Mouse (Mus musculus): Measurements from ENCODE around the gene Trit1. TPM values are rescaled to one million over a fixed set of nuclear protein-coding genes. Genes with fewer than 3 reads are reported as not detected.

The Trit1 gene
- total and polyA plus RNA-seq, 2 experiments from 2014 or later, result 16.2 to 17.3 TPM

DNA sequence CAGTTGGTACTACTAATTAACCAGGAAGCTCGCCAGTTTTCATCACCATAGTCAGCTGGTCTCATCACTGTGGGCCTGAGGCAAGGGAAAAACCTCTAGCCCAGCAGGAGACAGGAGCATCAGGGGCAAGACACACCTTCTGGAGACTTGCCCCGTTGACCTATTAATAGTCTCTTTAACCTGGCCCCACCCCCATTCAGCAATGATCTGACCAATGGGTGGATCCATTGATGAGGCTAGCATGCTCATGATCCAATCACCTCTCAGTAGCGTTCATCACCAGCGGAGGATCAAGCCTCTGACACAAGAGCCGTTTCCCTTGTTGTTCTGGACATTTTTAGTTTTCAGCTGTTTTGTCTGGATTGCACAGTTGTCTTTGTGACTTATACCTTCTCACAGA lies 76.2 kb downstream of the Trit1 start:
- no peak overlapping the region for H3K4me2 ChIP-seq (ENCODE audit: low read depth, low read length, poor library complexity, severe bottlenecking)
- no peaks in the 10 kb centered on the region for H3K4me1 ChIP-seq (ENCODE audit: insufficient read depth, low read length)
- H3K9me3 ChIP-seq (ENCODE audit: low read length), result no peaks in the 10 kb centered on the region
- H3K4me3 ChIP-seq (ENCODE audit: low read depth, low read length), result no peak overlapping the region
- ATAC-seq (ENCODE audit: low FRiP score) (no peak), DNase-seq (ENCODE audit: low spot score) (no peak)
- no peaks in the 10 kb centered on the region for H3K27me3 ChIP-seq (ENCODE audit: insufficient read depth, low read length)
- TF ChIP-seq CTCF (IDR thresholded peaks at IDR 0.05), result no peak
- H3K36me3 ChIP-seq (ENCODE audit: insufficient read depth, low read length), result no peaks in the 10 kb centered on the region
- no peak overlapping the region for H3K9ac ChIP-seq (replicated peaks; ENCODE audit: low read length, poor library complexity, severe bottlenecking)
- WGBS, result 71% methylated on average over 5 of the region's 5 CpGs
- H3K27ac ChIP-seq (ENCODE audit: low read depth, low read length), result no peak overlapping the region

DNA sequence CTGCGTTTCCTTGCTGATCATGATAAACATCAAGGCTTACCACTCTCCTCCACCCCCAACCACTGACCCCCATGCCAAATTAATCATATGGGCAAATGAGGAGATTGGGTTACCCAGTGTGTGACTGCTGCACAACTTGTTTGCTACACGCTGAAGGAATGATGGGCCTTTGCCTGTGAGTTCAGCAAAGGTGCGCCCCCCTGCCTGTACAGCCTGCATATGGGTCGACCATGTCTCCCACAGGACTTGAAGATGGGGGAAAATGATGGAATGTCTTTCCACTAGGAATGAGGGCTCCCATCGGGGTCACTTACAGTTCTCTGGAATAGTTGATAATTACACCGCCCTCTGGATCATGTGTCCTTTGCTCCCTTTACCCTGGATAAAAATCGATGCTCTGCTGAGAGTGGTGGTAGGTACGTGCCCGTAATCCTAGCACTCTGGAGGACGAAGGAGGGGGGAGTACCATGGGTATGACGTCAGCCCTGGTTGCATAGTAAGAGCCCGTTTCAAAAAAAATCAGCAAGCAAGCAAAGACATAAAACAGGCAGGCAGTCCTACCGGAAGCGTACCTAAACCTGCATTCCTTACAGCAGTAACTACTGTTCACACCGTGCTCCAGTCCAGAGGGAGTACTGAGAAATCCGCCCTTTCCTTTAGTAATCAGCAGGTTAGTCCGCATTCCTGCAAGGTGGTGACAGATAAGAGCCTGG lies 76.8 kb downstream of the Trit1 start:
- no peaks in the 10 kb centered on the region for H3K36me3 ChIP-seq (ENCODE audit: insufficient read depth, low read length)
- H3K27me3 ChIP-seq (ENCODE audit: insufficient read depth, low read length), result no peaks in the 10 kb centered on the region
- H3K4me1 ChIP-seq (ENCODE audit: insufficient read depth, low read length), result no peaks in the 10 kb centered on the region
- no peak overlapping the region for H3K27ac ChIP-seq (ENCODE audit: low read depth, low read length)
- H3K9me3 ChIP-seq (ENCODE audit: low read length), result no peaks in the 10 kb centered on the region
- H3K4me2 ChIP-seq (ENCODE audit: low read depth, low read length, poor library complexity, severe bottlenecking), result no peak overlapping the region
- DNase-seq (ENCODE audit: low spot score) (no peak), ATAC-seq (ENCODE audit: low FRiP score) (no peak)
- H3K4me3 ChIP-seq (ENCODE audit: low read depth, low read length), result no peak overlapping the region
- no peak for TF ChIP-seq CTCF (IDR thresholded peaks at IDR 0.05)
- no peak overlapping the region for H3K9ac ChIP-seq (replicated peaks; ENCODE audit: low read length, poor library complexity, severe bottlenecking)
- WGBS, result 67% methylated on average over 17 of the region's 17 CpGs

DNA sequence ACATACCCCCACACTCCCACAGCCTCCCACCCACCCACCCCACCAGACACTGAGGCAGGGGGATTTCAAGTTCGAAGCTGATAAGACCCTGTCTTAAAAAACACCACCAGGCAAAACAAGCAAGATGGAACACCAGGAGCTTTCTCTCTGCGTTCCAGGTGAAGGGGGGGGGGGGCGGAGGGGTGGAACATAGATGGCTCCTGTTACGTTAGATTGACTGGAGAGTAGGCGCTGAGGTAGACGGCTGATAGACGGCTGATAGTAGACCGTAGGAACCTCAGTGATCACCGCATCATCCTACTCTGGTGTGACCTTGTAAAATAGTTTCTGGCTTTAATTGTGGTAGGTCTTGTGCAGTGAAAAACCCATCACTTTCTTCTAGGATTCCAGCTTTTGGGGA lies 77.5 kb downstream of the Trit1 start:
- WGBS, result 64% methylated on average over 9 of the region's 9 CpGs
- ATAC-seq (ENCODE audit: low FRiP score) (no peak), DNase-seq (ENCODE audit: low spot score) (no peak)
- no peaks in the 10 kb centered on the region for H3K27me3 ChIP-seq (ENCODE audit: insufficient read depth, low read length)
- TF ChIP-seq CTCF (IDR thresholded peaks at IDR 0.05), result no peak
- no peak overlapping the region for H3K4me3 ChIP-seq (ENCODE audit: low read depth, low read length)
- no peak overlapping the region for H3K27ac ChIP-seq (ENCODE audit: low read depth, low read length)
- H3K36me3 ChIP-seq (ENCODE audit: insufficient read depth, low read length), result no peaks in the 10 kb centered on the region
- no peaks in the 10 kb centered on the region for H3K4me1 ChIP-seq (ENCODE audit: insufficient read depth, low read length)
- H3K9me3 ChIP-seq (ENCODE audit: low read length), result no peaks in the 10 kb centered on the region
- no peak overlapping the region for H3K4me2 ChIP-seq (ENCODE audit: low read depth, low read length, poor library complexity, severe bottlenecking)
- no peak overlapping the region for H3K9ac ChIP-seq (replicated peaks; ENCODE audit: low read length, poor library complexity, severe bottlenecking)

Other genes with a start within 250 kb of the Trit1 start
- 44.2 and 53.5 TPM in 2 replicates for gene Ppt1, start 180.4 kb upstream of the Trit1 start, total RNA-seq (2014; rRNA removed)
- 80.2 and 81.3 TPM in 2 replicates for gene Ppt1, start 180.4 kb upstream of the Trit1 start, polyA plus RNA-seq (2015; fragmentation: Nextera tagmentation; extraction: Ambion mirVana)
- 145 and 157 TPM in 2 replicates for gene Cap1, start 130.5 kb upstream of the Trit1 start, total RNA-seq (2014; rRNA removed)
- 58.9 and 60.9 TPM in 2 replicates for gene Cap1, start 130.5 kb upstream of the Trit1 start, polyA plus RNA-seq (2015; fragmentation: Nextera tagmentation; extraction: Ambion mirVana)
- 47.3 and 57.7 TPM in 2 replicates for gene Mfsd2a, start 55.4 kb upstream of the Trit1 start, total RNA-seq (2014; rRNA removed)
- 30.3 and 34.6 TPM in 2 replicates for gene Mfsd2a, start 55.4 kb upstream of the Trit1 start, polyA plus RNA-seq (2015; fragmentation: Nextera tagmentation; extraction: Ambion mirVana)
- gene Mycl, start 20.9 kb upstream of the Trit1 start, total RNA-seq (2014; rRNA removed), result 75.7 and 77.3 TPM in 2 replicates
- gene Mycl, start 20.9 kb upstream of the Trit1 start, polyA plus RNA-seq (2015; fragmentation: Nextera tagmentation; extraction: Ambion mirVana), result 37.6 and 42.2 TPM in 2 replicates
- gene Bmp8b, start 88.6 kb downstream of the Trit1 start, total RNA-seq (2014; rRNA removed), result 0.42 and 1.5 TPM in 2 replicates
- 0.45 and 0.56 TPM in 2 replicates for gene Bmp8b, start 88.6 kb downstream of the Trit1 start, polyA plus RNA-seq (2015; fragmentation: Nextera tagmentation; extraction: Ambion mirVana)
- 0.94 and 2.1 TPM in 2 replicates for gene Oxct2b, start 99.7 kb downstream of the Trit1 start, total RNA-seq (2014; rRNA removed)
- 0.58 and 0.91 TPM in 2 replicates for gene Oxct2b, start 99.7 kb downstream of the Trit1 start, polyA plus RNA-seq (2015; fragmentation: Nextera tagmentation; extraction: Ambion mirVana)
- gene Ppie, start 123.4 kb downstream of the Trit1 start, total RNA-seq (2014; rRNA removed), result 17.7 and 28.1 TPM in 2 replicates
- 41.7 and 41.9 TPM in 2 replicates for gene Ppie, start 123.4 kb downstream of the Trit1 start, polyA plus RNA-seq (2015; fragmentation: Nextera tagmentation; extraction: Ambion mirVana)
- 53.7 and 64.5 TPM in 2 replicates for gene Hpcal4, start 166.6 kb downstream of the Trit1 start, total RNA-seq (2014; rRNA removed)
- 63.4 and 67.6 TPM in 2 replicates for gene Hpcal4, start 166.6 kb downstream of the Trit1 start, polyA plus RNA-seq (2015; fragmentation: Nextera tagmentation; extraction: Ambion mirVana)
- 1.9 and 2.4 TPM in 2 replicates for gene Nt5c1a, start 184.9 kb downstream of the Trit1 start, total RNA-seq (2014; rRNA removed)
- 0.33 and 0.45 TPM in 2 replicates for gene Nt5c1a, start 184.9 kb downstream of the Trit1 start, polyA plus RNA-seq (2015; fragmentation: Nextera tagmentation; extraction: Ambion mirVana)
- 2.9 and 5.0 TPM in 2 replicates for gene Heyl, start 217.0 kb downstream of the Trit1 start, total RNA-seq (2014; rRNA removed)
- gene Heyl, start 217.0 kb downstream of the Trit1 start, polyA plus RNA-seq (2015; fragmentation: Nextera tagmentation; extraction: Ambion mirVana), result 4.7 and 5.1 TPM in 2 replicates
- gene Pabpc4, start 245.8 kb downstream of the Trit1 start, total RNA-seq (2014; rRNA removed), result 85.4 and 88.6 TPM in 2 replicates
- 23.5 and 25.0 TPM in 2 replicates for gene Pabpc4, start 245.8 kb downstream of the Trit1 start, polyA plus RNA-seq (2015; fragmentation: Nextera tagmentation; extraction: Ambion mirVana)